Mouse (Mus musculus) heart, embryonic 13.5 days (tissue): ENCODE data around the gene Arid5b. TPM values are rescaled to one million over a fixed set of nuclear protein-coding genes. Genes with fewer than 3 reads are reported as not detected.

Source experiments
- ATAC-seq: fragments of 200-750 bp; cut with Nextera tagmentation; 2 replicates; pipeline ENCODE4 v1.8.0; 2017; ENCODE audit warnings: moderate TSS enrichment; ENCODE audit not compliant: insufficient number of reproducible peaks, low FRiP score, low TSS enrichment; ENCODE audit errors: extremely low read depth
- H3K27ac ChIP-seq: fragments of 300-500 bp; sonication (generic); replicated peaks from 2 replicates; pipeline ENCODE4 v1.5.1; 2015; ENCODE audit warnings: moderate library complexity, mild to moderate bottlenecking, inconsistent platforms
- H3K27me3 ChIP-seq: fragments of 300-500 bp; sonication (generic); replicated peaks from 2 replicates; pipeline ENCODE4 v1.6.1; 2015; ENCODE audit warnings: mild to moderate bottlenecking, inconsistent platforms
- H3K36me3 ChIP-seq: fragments of 300-500 bp; sonication (generic); 2 replicates; pipeline ENCODE4 v1.6.1; 2015; ENCODE audit warnings: mild to moderate bottlenecking, inconsistent platforms
- H3K4me1 ChIP-seq: fragments of 300-500 bp; sonication (generic); 2 replicates; pipeline ENCODE4 v1.6.1; 2015; ENCODE audit warnings: inconsistent platforms
- H3K4me2 ChIP-seq: fragments of 300-500 bp; sonication (generic); 2 replicates; pipeline ENCODE4 v1.6.1; 2015; ENCODE audit warnings: inconsistent platforms, mild to moderate bottlenecking, moderate library complexity
- H3K4me3 ChIP-seq: fragments of 300-500 bp; sonication (generic); 2 replicates; pipeline ENCODE4 v1.5.1; 2015; ENCODE audit warnings: moderate library complexity, mild to moderate bottlenecking, inconsistent platforms
- H3K9ac ChIP-seq: fragments of 300-500 bp; sonication (generic); 2 replicates; pipeline ENCODE4 v1.6.1; 2015; ENCODE audit warnings: inconsistent platforms, mild to moderate bottlenecking, moderate library complexity
- H3K9me3 ChIP-seq: fragments of 300-500 bp; sonication (generic); 2 replicates; pipeline ENCODE4 v1.6.1; 2016; ENCODE audit warnings: inconsistent platforms
- WGBS: fragments of 180-500 bp; shearing (Covaris S2); methylation state at CpG from one replicate; pipeline ENCODE4 v1.1.7; 2015; ENCODE audit warnings: mixed read lengths; 5-methylcytosine and 5-hydroxymethylcytosine counted together
- polyA plus RNA-seq: library from polyadenylated mRNA; unstranded; fragments of >200 nt; fragmentation: Nextera tagmentation; extraction: Ambion mirVana; gene quantifications from 2 replicates; pipeline ENCODE4 v1.2.1, GENCODE M21; 2015

The Arid5b gene
- polyA plus RNA-seq, 1 experiment from 2014 or later, result 17.9 TPM

GRCm38 (mm10) chr10:68121251-68121650 is 157.3 kb downstream of the Arid5b start:
- Histone ChIP-seq H3K4me2 (no peak overlapping the region), H3K9me3 (no peaks in the 10 kb centered on the region), H3K4me3 (no peak overlapping the region), H3K27ac (no peak overlapping the region), H3K4me1 (peaks cover 40% of the 10 kb centered on the region), H3K36me3 (peaks cover 87% of the 10 kb centered on the region), H3K9ac (no peak overlapping the region), H3K27me3 (no peaks in the 10 kb centered on the region)
- no peak for ATAC-seq
- 83% methylated on average over 2 of the region's 2 CpGs for WGBS

- H3K36me3 ChIP-seq, result peaks cover 89% of the 10 kb centered on the region
- no peak overlapping the region for H3K9ac ChIP-seq
- no peak overlapping the region for H3K4me3 ChIP-seq
- no peak for ATAC-seq
- H3K27me3 ChIP-seq, result no peaks in the 10 kb centered on the region
- peak overlapping the region; percentile 43 for H3K27ac ChIP-seq
- H3K4me2 ChIP-seq, result no peak overlapping the region
- H3K4me1 ChIP-seq, result peaks cover 31% of the 10 kb centered on the region
- no peaks in the 10 kb centered on the region for H3K9me3 ChIP-seq
- 38% methylated on average over 4 of the region's 4 CpGs for WGBS
These were observed 158.5 kb downstream of the Arid5b start for GRCm38 (mm10) chr10:68120011-68120410.

GRCm38 (mm10) chr10:68119285-68119684 is 159.3 kb downstream of the Arid5b start:
- no peak overlapping the region for H3K4me2 ChIP-seq
- H3K9me3 ChIP-seq, result no peaks in the 10 kb centered on the region
- H3K27ac ChIP-seq, result peak overlapping the region; percentile 43
- no peaks in the 10 kb centered on the region for H3K27me3 ChIP-seq
- no peak overlapping the region for H3K4me3 ChIP-seq
- peaks cover 31% of the 10 kb centered on the region for H3K4me1 ChIP-seq
- ATAC-seq, result no peak
- H3K9ac ChIP-seq, result no peak overlapping the region
- peaks cover 89% of the 10 kb centered on the region for H3K36me3 ChIP-seq
- 15% methylated on average over 6 of the region's 6 CpGs for WGBS

- Histone ChIP-seq H3K9ac (no peak overlapping the region), H3K4me2 (no peak overlapping the region), H3K27me3 (no peaks in the 10 kb centered on the region), H3K4me1 (peaks cover 41% of the 10 kb centered on the region), H3K9me3 (no peaks in the 10 kb centered on the region), H3K36me3 (peaks cover 62% of the 10 kb centered on the region), H3K27ac (no peak overlapping the region), H3K4me3 (no peak overlapping the region)
- WGBS, result 77% methylated on average over 3 of the region's 3 CpGs
- ATAC-seq, result no peak
These were observed 163.6 kb downstream of the Arid5b start for GRCm38 (mm10) chr10:68114955-68115354.

- H3K4me1 ChIP-seq, result peaks cover 31% of the 10 kb centered on the region
- H3K9ac ChIP-seq, result no peak overlapping the region
- no peak overlapping the region for H3K4me3 ChIP-seq
- WGBS, result 97% methylated on average over 5 of the region's 5 CpGs
- no peak for ATAC-seq
- H3K27ac ChIP-seq, result peak overlapping the region; percentile 32; the same call in 1 of the 2 replicates
- no peaks in the 10 kb centered on the region for H3K9me3 ChIP-seq
- H3K4me2 ChIP-seq, result no peak overlapping the region
- H3K36me3 ChIP-seq, result peaks cover 60% of the 10 kb centered on the region
- H3K27me3 ChIP-seq, result no peaks in the 10 kb centered on the region
These were observed 164.9 kb downstream of the Arid5b start for GRCm38 (mm10) chr10:68113645-68114044.

GRCm38 (mm10) chr10:68112983-68113382 is 165.6 kb downstream of the Arid5b start:
- ATAC-seq, result no peak

GRCm38 (mm10) chr10:68110607-68111006 is 167.9 kb downstream of the Arid5b start:
- Histone ChIP-seq H3K27me3 (no peaks in the 10 kb centered on the region), H3K4me3 (no peak overlapping the region), H3K4me2 (no peak overlapping the region), H3K4me1 (peaks cover 45% of the 10 kb centered on the region), H3K9me3 (no peaks in the 10 kb centered on the region), H3K36me3 (peaks cover 42% of the 10 kb centered on the region), H3K27ac (peak overlapping the region; percentile 53), H3K9ac (no peak overlapping the region)
- no peak for ATAC-seq
- 52% methylated on average over 5 of the region's 5 CpGs for WGBS

More at GRCm38 (mm10) chr10:68112983-68113382, 165.6 kb downstream of the Arid5b start:
- no peak overlapping the region for H3K9ac ChIP-seq
- WGBS, result 75% methylated on average over 8 of the region's 8 CpGs
- H3K4me3 ChIP-seq, result no peak overlapping the region
- no peak overlapping the region for H3K27ac ChIP-seq
- peaks cover 59% of the 10 kb centered on the region for H3K36me3 ChIP-seq
- no peak overlapping the region for H3K4me2 ChIP-seq
- no peaks in the 10 kb centered on the region for H3K9me3 ChIP-seq
- H3K4me1 ChIP-seq, result peaks cover 27% of the 10 kb centered on the region
- no peaks in the 10 kb centered on the region for H3K27me3 ChIP-seq

GRCm38 (mm10) chr10:68110182-68110581 is 168.4 kb downstream of the Arid5b start:
- Histone ChIP-seq H3K4me3 (no peak overlapping the region), H3K27ac (peak overlapping the region; percentile 53), H3K9me3 (no peaks in the 10 kb centered on the region), H3K4me1 (peaks cover 49% of the 10 kb centered on the region), H3K4me2 (no peak overlapping the region), H3K27me3 (no peaks in the 10 kb centered on the region), H3K9ac (no peak overlapping the region), H3K36me3 (peaks cover 38% of the 10 kb centered on the region)
- WGBS, result 62% methylated on average over 8 of the region's 8 CpGs
- no peak for ATAC-seq

GRCm38 (mm10) chr10:68109651-68110050 is 168.9 kb downstream of the Arid5b start:
- H3K4me3 ChIP-seq, result no peak overlapping the region
- no peak overlapping the region for H3K4me2 ChIP-seq
- no peak overlapping the region for H3K27ac ChIP-seq
- H3K9me3 ChIP-seq, result no peaks in the 10 kb centered on the region
- H3K27me3 ChIP-seq, result no peaks in the 10 kb centered on the region
- WGBS, result 80% methylated on average over 1 of the region's 1 CpGs
- no peak overlapping the region for H3K9ac ChIP-seq
- H3K4me1 ChIP-seq, result peaks cover 54% of the 10 kb centered on the region
- ATAC-seq, result no peak
- peaks cover 33% of the 10 kb centered on the region for H3K36me3 ChIP-seq

GRCm38 (mm10) chr10:68107716-68108115 is 170.8 kb downstream of the Arid5b start:
- no peak for ATAC-seq

GRCm38 (mm10) chr10:68106351-68106950 is 172.1 kb downstream of the Arid5b start:
- Histone ChIP-seq H3K36me3 (peaks cover 30% of the 10 kb centered on the region), H3K9ac (no peak overlapping the region), H3K4me3 (no peak overlapping the region), H3K4me1 (peaks cover 72% of the 10 kb centered on the region), H3K27ac (peak overlapping the region; percentile 53; the same call in 1 of the 2 replicates), H3K9me3 (no peaks in the 10 kb centered on the region), H3K4me2 (no peak overlapping the region), H3K27me3 (no peaks in the 10 kb centered on the region)
- WGBS, result 67% methylated on average over 9 of the region's 9 CpGs
- no peak for ATAC-seq

More at GRCm38 (mm10) chr10:68107716-68108115, 170.8 kb downstream of the Arid5b start:
- Histone ChIP-seq H3K4me1 (peaks cover 68% of the 10 kb centered on the region), H3K27ac (peak overlapping the region; percentile 53; the same call in 1 of the 2 replicates), H3K4me3 (no peak overlapping the region), H3K4me2 (no peak overlapping the region), H3K9me3 (no peaks in the 10 kb centered on the region), H3K27me3 (no peaks in the 10 kb centered on the region), H3K36me3 (peaks cover 22% of the 10 kb centered on the region), H3K9ac (no peak overlapping the region)
- WGBS, result 81% methylated on average over 6 of the region's 6 CpGs
